Mouse (Mus musculus): Measurements from ENCODE around the gene Med19. TPM values are rescaled to one million over a fixed set of nuclear protein-coding genes. Genes with fewer than 3 reads are reported as not detected.
A peak's percentile ranks its signal among the peaks of the same experiment; 100 is the strongest.
"Not testable (repeated sequence)": the region's sequence is repeated elsewhere in the genome, so short reads cannot be mapped to it uniquely, and the experiment has no call there.

Med19 gene
- polyA plus RNA-seq, 1 experiment from 2014 or later: 34.0 TPM

DNA sequence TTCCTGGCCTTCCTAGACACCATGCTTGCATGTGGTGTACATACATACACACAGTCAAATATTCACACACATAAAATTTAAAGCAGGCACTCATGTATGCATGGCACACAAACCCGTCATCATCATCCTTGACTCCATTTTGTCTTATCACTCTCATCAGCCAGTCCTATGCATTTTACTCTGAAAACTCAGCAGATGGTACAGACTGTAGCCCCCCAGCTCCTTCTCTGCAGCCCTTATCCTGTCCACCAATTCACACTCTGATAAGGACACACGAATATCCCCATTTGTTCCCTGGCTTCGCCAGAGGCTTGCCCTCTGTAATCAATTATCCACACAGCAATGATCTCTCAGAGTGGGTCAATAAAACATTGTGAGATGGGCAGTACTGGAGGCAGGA, 43.0 kb downstream of the Med19 start:
- Histone ChIP-seq H3K36me3 (peaks cover 24% of the 10 kb centered on the region), H3K9ac (no peak overlapping the region), H3K4me3 (replicated peaks) (no peak overlapping the region), H3K9me3 (replicated peaks) (no peaks in the 10 kb centered on the region), H3K27me3 (no peaks in the 10 kb centered on the region), H3K27ac (replicated peaks) (no peak overlapping the region), H3K4me2 (replicated peaks) (no peak overlapping the region), H3K4me1 (peaks cover 12% of the 10 kb centered on the region)
- no peak for ATAC-seq (ENCODE audit: insufficient number of reproducible peaks, low FRiP score, low TSS enrichment, low read depth)
- WGBS: 73% methylated on average over 3 of the region's 3 CpGs

DNA sequence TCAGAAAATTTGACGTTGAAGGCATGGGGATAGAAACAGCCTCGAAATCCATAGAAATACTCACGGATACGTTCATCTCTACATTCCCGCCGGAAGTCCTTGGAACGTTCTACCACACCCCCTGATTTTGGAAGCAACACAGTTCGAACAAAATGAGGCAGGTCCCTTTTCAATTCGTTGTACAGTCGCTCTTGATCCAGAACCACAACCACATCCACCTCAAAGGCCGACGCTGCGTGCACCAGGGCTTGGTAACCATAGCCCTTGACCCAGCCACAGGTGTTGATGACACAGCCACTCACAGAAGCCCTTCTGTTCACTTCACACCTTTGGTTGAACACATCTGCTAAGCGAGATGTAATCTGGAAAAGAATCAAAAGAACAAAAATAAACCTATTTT, 45.7 kb downstream of the Med19 start:
- no peak overlapping the region for H3K4me2 ChIP-seq (replicated peaks)
- peaks cover 24% of the 10 kb centered on the region for H3K36me3 ChIP-seq
- 93% methylated on average over 14 of the region's 14 CpGs for WGBS
- no peak overlapping the region for H3K27ac ChIP-seq (replicated peaks)
- no peak for ATAC-seq (ENCODE audit: insufficient number of reproducible peaks, low FRiP score, low TSS enrichment, low read depth)
- H3K4me3 ChIP-seq (replicated peaks): no peak overlapping the region
- no peak overlapping the region for H3K9ac ChIP-seq
- H3K27me3 ChIP-seq: no peaks in the 10 kb centered on the region
- H3K4me1 ChIP-seq: peaks cover 14% of the 10 kb centered on the region
- no peaks in the 10 kb centered on the region for H3K9me3 ChIP-seq (replicated peaks)

DNA sequence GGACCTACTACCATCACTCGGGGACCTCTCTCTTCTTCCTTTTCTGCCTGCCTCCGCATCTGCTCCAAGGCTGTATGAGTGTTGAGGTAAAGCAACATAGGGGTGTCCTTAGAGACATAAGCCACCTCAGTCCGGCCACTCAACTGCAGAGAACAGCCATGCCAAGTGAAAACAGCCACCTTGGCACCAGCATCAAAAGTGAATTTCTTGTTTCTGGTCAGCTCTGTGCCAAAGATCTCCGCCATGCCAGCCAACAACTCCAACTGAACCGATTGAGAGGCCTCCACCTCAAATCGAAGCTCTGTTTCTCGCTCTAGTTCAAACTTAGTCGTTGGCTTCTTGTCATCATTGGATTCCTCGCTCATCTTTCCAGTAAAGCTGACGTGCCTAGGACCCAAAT, 47.6 kb downstream of the Med19 start:
- peak overlapping the region; percentile 67; the same call in 1 of the 2 replicates for H3K4me3 ChIP-seq (replicated peaks)
- no peak overlapping the region for H3K27ac ChIP-seq (replicated peaks)
- H3K9ac ChIP-seq: no peak overlapping the region
- peaks cover 24% of the 10 kb centered on the region for H3K36me3 ChIP-seq
- peaks cover 14% of the 10 kb centered on the region for H3K4me1 ChIP-seq
- H3K4me2 ChIP-seq (replicated peaks): no peak overlapping the region
- 92% methylated on average over 10 of the region's 10 CpGs for WGBS
- no peak for ATAC-seq (ENCODE audit: insufficient number of reproducible peaks, low FRiP score, low TSS enrichment, low read depth)
- H3K27me3 ChIP-seq: no peaks in the 10 kb centered on the region
- H3K9me3 ChIP-seq (replicated peaks): no peaks in the 10 kb centered on the region

GRCm38 (mm10) chr2:84726716-84727115, 48.5 kb downstream of the Med19 start:
- peak overlapping the region; percentile 46 for H3K9ac ChIP-seq
- 3% methylated on average over 9 of the region's 9 CpGs for WGBS
- H3K27ac ChIP-seq (replicated peaks): peak overlapping the region; percentile 45; the same call in 1 of the 2 replicates
- H3K36me3 ChIP-seq: peaks cover 20% of the 10 kb centered on the region
- H3K9me3 ChIP-seq (replicated peaks): no peaks in the 10 kb centered on the region
- H3K4me3 ChIP-seq (replicated peaks): peak overlapping the region; percentile 67
- H3K27me3 ChIP-seq: no peaks in the 10 kb centered on the region
- peaks cover 14% of the 10 kb centered on the region for H3K4me1 ChIP-seq
- peak overlapping the region; percentile 75 for H3K4me2 ChIP-seq (replicated peaks)
- no peak for ATAC-seq (ENCODE audit: insufficient number of reproducible peaks, low FRiP score, low TSS enrichment, low read depth)

DNA sequence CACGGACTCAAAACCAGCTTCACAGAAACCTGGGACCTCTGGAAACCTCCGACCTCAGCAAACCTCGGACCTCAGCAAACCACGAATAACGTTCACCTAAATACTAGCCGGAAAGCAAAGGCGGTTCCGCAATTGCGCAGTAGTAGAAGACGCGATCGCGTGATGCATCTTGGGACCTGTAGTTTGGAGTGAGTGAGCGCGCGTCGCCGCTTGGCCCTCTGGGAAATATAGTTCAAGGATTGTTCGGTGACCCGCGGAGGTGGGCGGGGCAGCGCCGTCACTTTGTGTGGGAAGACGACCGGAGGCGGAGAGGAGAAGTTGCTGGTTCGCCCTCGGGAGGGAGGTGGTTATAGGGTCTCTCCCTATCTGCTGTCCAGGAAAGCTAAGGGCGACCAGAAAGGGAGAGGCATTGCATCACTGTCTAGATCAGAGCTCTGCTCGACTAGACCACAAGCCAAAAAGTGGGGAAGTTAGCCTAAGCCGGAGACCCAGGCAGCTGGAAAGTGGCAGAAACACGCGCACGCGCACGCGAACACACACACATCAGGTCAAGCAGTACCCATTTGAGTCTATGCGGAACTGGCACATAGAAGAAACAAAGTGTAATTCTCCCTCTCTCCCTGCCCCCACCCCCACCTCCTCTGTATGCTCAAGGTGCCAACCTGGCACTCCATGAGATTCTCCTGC, 49.1 kb downstream of the Med19 start, which contains the start of gene Clp1:
Clp1 (minus strand) TSS at position 179 of the 687 bp plus-strand sequence.
- Histone ChIP-seq H3K27ac (replicated peaks) (peak within 1 kb of the TSS; percentile 87), H3K9ac (peak within 1 kb of the TSS; percentile 46), H3K4me1 (peaks cover 14% of the 10 kb centered on the region), H3K27me3 (no peaks in the 10 kb centered on the region), H3K4me3 (replicated peaks) (peak within 1 kb of the TSS; percentile 67), H3K9me3 (replicated peaks) (no peaks in the 10 kb centered on the region), H3K36me3 (peaks cover 15% of the 10 kb centered on the region), H3K4me2 (replicated peaks) (peak within 1 kb of the TSS; percentile 75)
- under 1% methylated on average over 39 of the region's 39 CpGs for WGBS
- ATAC-seq (ENCODE audit: insufficient number of reproducible peaks, low FRiP score, low TSS enrichment, low read depth): peak; percentile 94

GRCm38 (mm10) chr2:84728191-84728590, 50.0 kb downstream of the Med19 start:
- not testable (repeated sequence) for H3K9ac ChIP-seq; H3K9me3 ChIP-seq (replicated peaks); H3K27me3 ChIP-seq; H3K4me2 ChIP-seq (replicated peaks); H3K4me3 ChIP-seq (replicated peaks); ATAC-seq (ENCODE audit: insufficient number of reproducible peaks, low FRiP score, low TSS enrichment, low read depth); H3K27ac ChIP-seq (replicated peaks)
- WGBS: 78% methylated on average over 5 of the region's 5 CpGs
- Histone ChIP-seq H3K4me1 (peaks cover 14% of the 10 kb centered on the region), H3K36me3 (peaks cover 13% of the 10 kb centered on the region)

DNA sequence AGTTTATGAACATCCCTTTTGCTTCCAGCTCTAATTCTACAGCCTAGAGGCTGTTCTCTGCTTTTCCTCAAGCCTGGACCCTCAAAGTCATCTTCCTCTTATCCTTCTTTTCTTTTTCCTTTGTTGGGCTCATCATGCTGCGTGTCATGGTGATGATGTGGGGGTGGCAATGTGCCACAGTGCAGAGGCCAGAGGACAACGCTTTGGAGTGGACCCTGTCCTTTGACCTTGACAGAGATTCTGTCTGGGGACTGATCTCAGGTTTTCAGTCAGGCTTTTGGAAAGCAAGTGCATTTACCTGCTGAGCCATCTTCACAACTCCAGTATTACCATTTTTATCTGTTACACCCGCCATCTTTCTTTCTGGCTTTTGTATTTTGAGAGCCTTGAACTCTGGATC, 53.0 kb downstream of the Med19 start:
- no peak for ATAC-seq (ENCODE audit: insufficient number of reproducible peaks, low FRiP score, low TSS enrichment, low read depth)
- WGBS: 74% methylated on average over 3 of the region's 3 CpGs
- no peak overlapping the region for H3K4me3 ChIP-seq (replicated peaks)
- no peak overlapping the region for H3K4me2 ChIP-seq (replicated peaks)
- H3K9me3 ChIP-seq (replicated peaks): no peaks in the 10 kb centered on the region
- H3K36me3 ChIP-seq: no peaks in the 10 kb centered on the region
- peaks cover 34% of the 10 kb centered on the region for H3K4me1 ChIP-seq
- H3K9ac ChIP-seq: no peak overlapping the region
- H3K27me3 ChIP-seq: no peaks in the 10 kb centered on the region
- H3K27ac ChIP-seq (replicated peaks): no peak overlapping the region

DNA sequence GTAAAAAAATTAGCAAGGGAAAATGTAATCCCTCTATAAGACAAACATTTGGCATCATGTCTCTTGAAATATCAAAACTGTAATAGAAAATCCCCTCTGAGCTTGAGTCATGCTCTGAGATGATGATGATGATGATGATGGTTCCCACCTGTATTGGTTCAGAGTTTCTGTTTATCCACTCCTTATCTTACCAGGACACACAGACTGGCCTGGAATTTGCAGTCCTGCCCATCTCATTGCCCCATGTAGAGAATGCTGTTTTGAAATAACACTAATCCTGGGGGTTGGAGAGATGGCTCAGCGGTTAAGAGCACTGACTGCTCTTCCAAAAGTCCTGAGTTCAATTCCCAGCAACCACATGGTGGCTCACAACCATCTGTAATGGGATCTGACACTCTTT, 54.2 kb downstream of the Med19 start:
- Histone ChIP-seq H3K27me3 (no peaks in the 10 kb centered on the region), H3K4me2 (replicated peaks) (no peak overlapping the region)

GRCm38 (mm10) chr2:84733579-84734300, 55.5 kb downstream of the Med19 start, which contains the start of gene Ypel4:
Gene Ypel4 (plus strand): TSS chr2:84734058.
- Histone ChIP-seq H3K27me3 (no peaks in the 10 kb centered on the region), H3K9ac (peak within 1 kb of the TSS; percentile 42), H3K9me3 (replicated peaks) (no peaks in the 10 kb centered on the region), H3K4me1 (peaks cover 54% of the 10 kb centered on the region), H3K36me3 (no peaks in the 10 kb centered on the region), H3K27ac (replicated peaks) (peak within 1 kb of the TSS; percentile 53; the same call in 1 of the 2 replicates), H3K4me3 (replicated peaks) (peak within 1 kb of the TSS; percentile 49), H3K4me2 (replicated peaks) (peak within 1 kb of the TSS; percentile 59)
- WGBS: 2% methylated on average over 8 of the region's 8 CpGs
- peak; percentile 69 for ATAC-seq (ENCODE audit: insufficient number of reproducible peaks, low FRiP score, low TSS enrichment, low read depth)

More for the DNA sequence above, 54.2 kb downstream of the Med19 start:
- 77% methylated on average over 1 of the region's 1 CpGs for WGBS
- H3K9ac ChIP-seq: no peak overlapping the region
- no peaks in the 10 kb centered on the region for H3K9me3 ChIP-seq (replicated peaks)
- H3K4me3 ChIP-seq (replicated peaks): no peak overlapping the region
- H3K27ac ChIP-seq (replicated peaks): no peak overlapping the region
- H3K36me3 ChIP-seq: no peaks in the 10 kb centered on the region
- no peak for ATAC-seq (ENCODE audit: insufficient number of reproducible peaks, low FRiP score, low TSS enrichment, low read depth)
- H3K4me1 ChIP-seq: peaks cover 40% of the 10 kb centered on the region

- Histone ChIP-seq H3K27ac (replicated peaks) (peak overlapping the region; percentile 53; the same call in 1 of the 2 replicates), H3K4me3 (replicated peaks) (peak overlapping the region; percentile 49), H3K36me3 (no peaks in the 10 kb centered on the region), H3K9me3 (replicated peaks) (no peaks in the 10 kb centered on the region), H3K4me1 (peaks cover 61% of the 10 kb centered on the region), H3K4me2 (replicated peaks) (peak overlapping the region; percentile 59), H3K9ac (peak overlapping the region; percentile 42), H3K27me3 (no peaks in the 10 kb centered on the region)
- 0% methylated on average over 11 of the region's 11 CpGs for WGBS
- no peak for ATAC-seq (ENCODE audit: insufficient number of reproducible peaks, low FRiP score, low TSS enrichment, low read depth)
Measured at GRCm38 (mm10) chr2:84734351-84734864, 56.2 kb downstream of the Med19 start.

- Histone ChIP-seq H3K4me2 (replicated peaks) (peak overlapping the region; percentile 59), H3K4me3 (replicated peaks) (peak overlapping the region; percentile 49), H3K27ac (replicated peaks) (no peak overlapping the region), H3K9ac (0 out of 2 replicates have a peak overlapping the region, but pooled peaks have one; percentile 42), H3K9me3 (replicated peaks) (no peaks in the 10 kb centered on the region), H3K36me3 (0 out of 2 replicates have a peak, but pooled peaks cover under 1% of the 10 kb centered on the region), H3K4me1 (peaks cover 66% of the 10 kb centered on the region), H3K27me3 (no peaks in the 10 kb centered on the region)
- 4% methylated on average over 2 of the region's 2 CpGs for WGBS
- no peak for ATAC-seq (ENCODE audit: insufficient number of reproducible peaks, low FRiP score, low TSS enrichment, low read depth)
Measured at GRCm38 (mm10) chr2:84734919-84735318, 56.7 kb downstream of the Med19 start.

Data from embryonic facial prominence, embryonic 15.5 days (tissue).